Mouse (Mus musculus) kidney, embryonic 15.5 days (tissue): ENCODE measurements around the gene Camk2d. TPM values are rescaled to one million over a fixed set of nuclear protein-coding genes. Genes with fewer than 3 reads are reported as not detected.

Experiments
- ATAC-seq: fragments of 200-750 bp; cut with Nextera tagmentation; replicated peaks from 2 replicates; pipeline ENCODE4 v1.8.0; 2017; ENCODE audit warnings: moderate TSS enrichment; ENCODE audit not compliant: low FRiP score
- H3K27ac ChIP-seq: fragments of 300-500 bp; sonication (generic); 2 replicates; pipeline ENCODE4 v1.5.1; 2015; ENCODE audit warnings: mild to moderate bottlenecking, inconsistent platforms
- H3K27me3 ChIP-seq: fragments of 300-500 bp; sonication (generic); 2 replicates; pipeline ENCODE4 v1.6.1; 2015; ENCODE audit warnings: inconsistent platforms
- H3K36me3 ChIP-seq: fragments of 300-500 bp; sonication (generic); 2 replicates; pipeline ENCODE4 v1.6.1; 2015; ENCODE audit warnings: inconsistent platforms
- H3K4me1 ChIP-seq: fragments of 300-500 bp; sonication (generic); 2 replicates; pipeline ENCODE4 v1.6.1; 2015; ENCODE audit warnings: inconsistent platforms
- H3K4me2 ChIP-seq: fragments of 300-500 bp; sonication (generic); 2 replicates; pipeline ENCODE4 v1.6.1; 2015; ENCODE audit warnings: moderate library complexity, mild to moderate bottlenecking, inconsistent platforms
- H3K4me3 ChIP-seq: fragments of 300-500 bp; sonication (generic); replicated peaks from 2 replicates; pipeline ENCODE4 v1.5.1; 2015; ENCODE audit warnings: mild to moderate bottlenecking, inconsistent platforms
- H3K9ac ChIP-seq: fragments of 300-500 bp; sonication (generic); 2 replicates; pipeline ENCODE4 v1.6.1; 2015; ENCODE audit warnings: mild to moderate bottlenecking, inconsistent platforms
- H3K9me3 ChIP-seq: fragments of 300-500 bp; sonication (generic); replicated peaks from 2 replicates; pipeline ENCODE4 v1.6.1; 2016; ENCODE audit warnings: inconsistent platforms
- WGBS: fragments of 180-500 bp; shearing (Covaris S2); methylation state at CpG from one replicate; pipeline ENCODE4 v1.1.7; 2015; ENCODE audit warnings: mixed read lengths; 5-methylcytosine and 5-hydroxymethylcytosine counted together
- polyA plus RNA-seq: library from polyadenylated mRNA; unstranded; fragments of >200 nt; fragmentation: Nextera tagmentation; extraction: Ambion mirVana; gene quantifications from 2 replicates; pipeline ENCODE4 v1.2.1, GENCODE M21; 2015

Gene Camk2d
- polyA plus RNA-seq, 1 experiment from 2014 or later: 30.6 TPM

GRCm38 (mm10) chr3:126737128-126737527, 141.0 kb downstream of the Camk2d start:
- Histone ChIP-seq H3K4me2 (no peak overlapping the region), H3K9ac (no peak overlapping the region), H3K27me3 (no peaks in the 10 kb centered on the region), H3K4me3 (no peak overlapping the region), H3K9me3 (no peaks in the 10 kb centered on the region), H3K4me1 (no peaks in the 10 kb centered on the region), H3K36me3 (no peaks in the 10 kb centered on the region), H3K27ac (no peak overlapping the region)
- 90% methylated on average over 2 of the region's 2 CpGs for WGBS
- 0 out of 2 replicates have a peak, but pooled peaks have one; percentile 36 for ATAC-seq

GRCm38 (mm10) chr3:126740146-126740545, 144.0 kb downstream of the Camk2d start:
- Histone ChIP-seq H3K27ac (no peak overlapping the region), H3K36me3 (no peaks in the 10 kb centered on the region), H3K9me3 (no peaks in the 10 kb centered on the region), H3K4me2 (no peak overlapping the region), H3K4me1 (no peaks in the 10 kb centered on the region), H3K9ac (no peak overlapping the region), H3K4me3 (no peak overlapping the region), H3K27me3 (no peaks in the 10 kb centered on the region)
- 81% methylated on average over 1 of the region's 1 CpGs for WGBS
- ATAC-seq: no peak

GRCm38 (mm10) chr3:126744432-126745133, 148.5 kb downstream of the Camk2d start:
- Histone ChIP-seq H3K27me3 (no peaks in the 10 kb centered on the region), H3K27ac (no peak overlapping the region), H3K9me3 (no peaks in the 10 kb centered on the region), H3K4me1 (peaks cover 5% of the 10 kb centered on the region; the same call in 1 of the 2 replicates), H3K4me2 (no peak overlapping the region), H3K4me3 (no peak overlapping the region), H3K36me3 (no peaks in the 10 kb centered on the region), H3K9ac (no peak overlapping the region)
- 74% methylated on average over 3 of the region's 3 CpGs for WGBS
- ATAC-seq: no peak

GRCm38 (mm10) chr3:126746148-126746803, 150.2 kb downstream of the Camk2d start:
- Histone ChIP-seq H3K27ac (no peak overlapping the region), H3K4me1 (peaks cover 5% of the 10 kb centered on the region; the same call in 1 of the 2 replicates), H3K9ac (no peak overlapping the region), H3K9me3 (no peaks in the 10 kb centered on the region), H3K4me3 (no peak overlapping the region), H3K4me2 (no peak overlapping the region), H3K27me3 (no peaks in the 10 kb centered on the region), H3K36me3 (no peaks in the 10 kb centered on the region)
- 60% methylated on average over 11 of the region's 11 CpGs for WGBS
- ATAC-seq: peak; percentile 40; the same call in 1 of the 2 replicates

- Histone ChIP-seq H3K9me3 (no peaks in the 10 kb centered on the region), H3K36me3 (no peaks in the 10 kb centered on the region), H3K9ac (no peak overlapping the region), H3K4me3 (no peak overlapping the region), H3K4me1 (peaks cover 5% of the 10 kb centered on the region; the same call in 1 of the 2 replicates), H3K4me2 (no peak overlapping the region), H3K27me3 (no peaks in the 10 kb centered on the region), H3K27ac (no peak overlapping the region)
- ATAC-seq: no peak
- 60% methylated on average over 3 of the region's 3 CpGs for whole genome bisulfite sequencing
Observed at GRCm38 (mm10) chr3:126747628-126748027, 151.5 kb downstream of the Camk2d start.

GRCm38 (mm10) chr3:126751377-126752098, 155.4 kb downstream of the Camk2d start:
- ATAC-seq: no peak
- H3K27me3 ChIP-seq: no peaks in the 10 kb centered on the region
- no peaks in the 10 kb centered on the region for H3K36me3 ChIP-seq
- H3K4me3 ChIP-seq: no peak overlapping the region
- 70% methylated on average over 7 of the region's 7 CpGs for WGBS
- H3K4me2 ChIP-seq: no peak overlapping the region
- peaks cover under 1% of the 10 kb centered on the region; the same call in 1 of the 2 replicates for H3K4me1 ChIP-seq
- no peak overlapping the region for H3K9ac ChIP-seq
- no peaks in the 10 kb centered on the region for H3K9me3 ChIP-seq
- H3K27ac ChIP-seq: no peak overlapping the region

- Histone ChIP-seq H3K27ac (no peak overlapping the region), H3K36me3 (no peaks in the 10 kb centered on the region), H3K9me3 (no peaks in the 10 kb centered on the region), H3K4me3 (no peak overlapping the region), H3K9ac (no peak overlapping the region), H3K4me1 (no peaks in the 10 kb centered on the region), H3K27me3 (no peaks in the 10 kb centered on the region), H3K4me2 (no peak overlapping the region)
- no peak for ATAC-seq
- 86% methylated on average over 6 of the region's 6 CpGs for WGBS
Observed at GRCm38 (mm10) chr3:126752978-126753377, 156.9 kb downstream of the Camk2d start.

GRCm38 (mm10) chr3:126758398-126758797, 162.3 kb downstream of the Camk2d start:
- Histone ChIP-seq H3K4me3 (no peak overlapping the region), H3K27me3 (no peaks in the 10 kb centered on the region), H3K4me1 (no peaks in the 10 kb centered on the region), H3K9me3 (no peaks in the 10 kb centered on the region), H3K4me2 (no peak overlapping the region), H3K27ac (no peak overlapping the region), H3K36me3 (no peaks in the 10 kb centered on the region), H3K9ac (no peak overlapping the region)
- 81% methylated on average over 1 of the region's 1 CpGs for WGBS
- ATAC-seq: no peak

GRCm38 (mm10) chr3:126760608-126761007, 164.5 kb downstream of the Camk2d start:
- ATAC-seq: no peak

GRCm38 (mm10) chr3:126764745-126765144, 168.6 kb downstream of the Camk2d start:
- 88% methylated on average over 4 of the region's 4 CpGs for WGBS
- ATAC-seq: no peak

More at GRCm38 (mm10) chr3:126760608-126761007, 164.5 kb downstream of the Camk2d start:
- no peaks in the 10 kb centered on the region for H3K4me1 ChIP-seq
- H3K9me3 ChIP-seq: no peaks in the 10 kb centered on the region
- no peak overlapping the region for H3K4me2 ChIP-seq
- no peak overlapping the region for H3K27ac ChIP-seq
- H3K4me3 ChIP-seq: no peak overlapping the region
- 89% methylated on average over 3 of the region's 3 CpGs for WGBS
- H3K27me3 ChIP-seq: no peaks in the 10 kb centered on the region
- H3K36me3 ChIP-seq: no peaks in the 10 kb centered on the region
- H3K9ac ChIP-seq: no peak overlapping the region

GRCm38 (mm10) chr3:126770056-126770455, 174.0 kb downstream of the Camk2d start:
- H3K9me3 ChIP-seq: no peaks in the 10 kb centered on the region
- no peak overlapping the region for H3K4me3 ChIP-seq
- peaks cover 6% of the 10 kb centered on the region for H3K4me1 ChIP-seq
- no peak for ATAC-seq
- H3K4me2 ChIP-seq: no peak overlapping the region
- no peak overlapping the region for H3K9ac ChIP-seq
- 29% methylated on average over 6 of the region's 6 CpGs for WGBS
- no peaks in the 10 kb centered on the region for H3K27me3 ChIP-seq
- no peak overlapping the region for H3K27ac ChIP-seq
- no peaks in the 10 kb centered on the region for H3K36me3 ChIP-seq

More at GRCm38 (mm10) chr3:126764745-126765144, 168.6 kb downstream of the Camk2d start:
- Histone ChIP-seq H3K9me3 (no peaks in the 10 kb centered on the region), H3K4me1 (no peaks in the 10 kb centered on the region), H3K27ac (no peak overlapping the region), H3K4me2 (no peak overlapping the region), H3K36me3 (no peaks in the 10 kb centered on the region), H3K27me3 (no peaks in the 10 kb centered on the region), H3K9ac (no peak overlapping the region), H3K4me3 (no peak overlapping the region)

GRCm38 (mm10) chr3:126771032-126771431, 174.9 kb downstream of the Camk2d start:
- H3K4me3 ChIP-seq: no peak overlapping the region
- peak overlapping the region; percentile 10; the same call in 1 of the 2 replicates for H3K27ac ChIP-seq
- H3K36me3 ChIP-seq: no peaks in the 10 kb centered on the region
- H3K9ac ChIP-seq: no peak overlapping the region
- ATAC-seq: peak; percentile 91
- no peaks in the 10 kb centered on the region for H3K9me3 ChIP-seq
- 37% methylated on average over 8 of the region's 8 CpGs for WGBS
- no peak overlapping the region for H3K4me2 ChIP-seq
- H3K4me1 ChIP-seq: peaks cover 6% of the 10 kb centered on the region
- H3K27me3 ChIP-seq: no peaks in the 10 kb centered on the region
